Mouse (Mus musculus) ES-CJ7 (cell line): Measurements from ENCODE around the gene Ddx5.
A peak's percentile ranks its signal among the peaks of the same experiment; 100 is the strongest.
"Not testable (repeated sequence)": the region's sequence is repeated elsewhere in the genome, so short reads cannot be mapped to it uniquely, and the experiment has no call there.

Experiments
- DNase-seq: peaks from one replicate; pipeline ENCODE4 v3.0.0; 2011; ENCODE audit warnings: low read depth, low spot score

Ddx5 gene

GRCm38 (mm10) chr11:106788775-106789459 lies at the start of gene Ddx5, which contains the start of gene Cep95:
Ddx5 (minus strand) TSS chr11:106789185.
Cep95 (plus strand) TSS chr11:106789252.
- DNase-seq = peak; percentile 99

- DNase-seq = no peak
Measured at GRCm38 (mm10) chr11:106828079-106828478, 39.1 kb upstream of the Ddx5 start.

- DNase-seq = no peak
Measured at GRCm38 (mm10) chr11:106824403-106824802, 35.4 kb upstream of the Ddx5 start.

- DNase-seq = no peak
Measured at GRCm38 (mm10) chr11:106823741-106824140, 34.8 kb upstream of the Ddx5 start.

- no peak for DNase-seq
Measured at GRCm38 (mm10) chr11:106822911-106823310, 33.9 kb upstream of the Ddx5 start.

- no peak for DNase-seq
Measured at GRCm38 (mm10) chr11:106822491-106822890, 33.5 kb upstream of the Ddx5 start.

GRCm38 (mm10) chr11:106821397-106821796 lies 32.4 kb upstream of the Ddx5 start:
- no peak for DNase-seq

- no peak for DNase-seq
Measured at GRCm38 (mm10) chr11:106820972-106821371, 32.0 kb upstream of the Ddx5 start.

- DNase-seq = no peak
Measured at GRCm38 (mm10) chr11:106820252-106820651, 31.3 kb upstream of the Ddx5 start.

GRCm38 (mm10) chr11:106819595-106819994 lies 30.6 kb upstream of the Ddx5 start:
- DNase-seq = no peak

GRCm38 (mm10) chr11:106818341-106818740 lies 29.4 kb upstream of the Ddx5 start:
- no peak for DNase-seq

- DNase-seq = no peak
Measured at GRCm38 (mm10) chr11:106817808-106818207, 28.8 kb upstream of the Ddx5 start.

- no peak for DNase-seq
Measured at GRCm38 (mm10) chr11:106817156-106817555, 28.2 kb upstream of the Ddx5 start.

GRCm38 (mm10) chr11:106816316-106816715 lies 27.3 kb upstream of the Ddx5 start:
- no peak for DNase-seq

- no peak for DNase-seq
Measured at GRCm38 (mm10) chr11:106815761-106816160, 26.8 kb upstream of the Ddx5 start.

- no peak for DNase-seq
Measured at GRCm38 (mm10) chr11:106815331-106815730, 26.3 kb upstream of the Ddx5 start.

GRCm38 (mm10) chr11:106814601-106815320 lies 25.8 kb upstream of the Ddx5 start:
- no peak for DNase-seq

- no peak for DNase-seq
Measured at GRCm38 (mm10) chr11:106812410-106813136, 23.6 kb upstream of the Ddx5 start.

- not testable (repeated sequence) for DNase-seq
Measured at GRCm38 (mm10) chr11:106807442-106807841, 18.5 kb upstream of the Ddx5 start.

- DNase-seq = no peak
Measured at GRCm38 (mm10) chr11:106802069-106802627, 13.2 kb upstream of the Ddx5 start.

GRCm38 (mm10) chr11:106795679-106796078 lies 6.7 kb upstream of the Ddx5 start:
- no peak for DNase-seq

- DNase-seq = peak; percentile 48
Measured at GRCm38 (mm10) chr11:106793846-106794245, 4.9 kb upstream of the Ddx5 start.
